11 mouse cellular contexts compared by ENCODE assay signal in genomic region chr8:126809321-126809720, GRCm38 (mm10).
"Had no signal": no experiment of that assay in that cellular context is flagged by ENCODE, and none has a peak within 500 bp of the region (broad histone marks: within the 10 kb centered on the region; RNA-seq: fewer than 3 reads in every experiment).

No protein-coding gene starts in this region.

- H3K36me3 ChIP-seq: midbrain, embryonic 12.5 days had no signal

- DNase-seq: kidney, adult 11 months; kidney, postnatal 10 days; kidney, postnatal 4 days; left cerebral cortex, postnatal 4 days; lung, adult 18-20 months; right cerebral cortex, postnatal 14 days; thymus, postnatal 4 days had no signal

- H3K27ac ChIP-seq: layer of hippocampus, adult 2 months; limb, embryonic 13.5 days; midbrain, embryonic 12.5 days; stomach, postnatal 0 days had no signal

- H3K9ac ChIP-seq: limb, embryonic 13.5 days; midbrain, embryonic 12.5 days had no signal

- H3K4me2 ChIP-seq: limb, embryonic 13.5 days; midbrain, embryonic 12.5 days had no signal

- H3K4me1 ChIP-seq: midbrain, embryonic 12.5 days had no signal

- H3K4me3 ChIP-seq: layer of hippocampus, adult 2 months; limb, embryonic 13.5 days; midbrain, embryonic 12.5 days had no signal
